Mouse (Mus musculus) liver, embryonic 16.5 days (tissue): ENCODE results near the gene Fer1l4. TPM values are rescaled to one million over a fixed set of nuclear protein-coding genes. Genes with fewer than 3 reads are reported as not detected.

Experiments used
- ATAC-seq: fragments of 200-750 bp; cut with Nextera tagmentation; 2 replicates; pipeline ENCODE4 v1.8.0; 2017; ENCODE audit warnings: low read depth, mild to moderate bottlenecking, moderate number of reproducible peaks, moderate library complexity
- H3K27ac ChIP-seq: fragments of 300-500 bp; sonication (generic); 2 replicates; pipeline ENCODE4 v1.5.1; 2014; ENCODE audit warnings: mild to moderate bottlenecking, low read length
- H3K27me3 ChIP-seq: fragments of 300-500 bp; sonication (generic); 2 replicates; pipeline ENCODE4 v1.6.1; 2014; ENCODE audit warnings: low read depth, low read length, mixed read lengths; ENCODE audit not compliant: control insufficient read depth, insufficient read depth
- H3K36me3 ChIP-seq: fragments of 300-500 bp; sonication (generic); 2 replicates; pipeline ENCODE4 v1.6.1; 2014; ENCODE audit warnings: mild to moderate bottlenecking; ENCODE audit not compliant: control insufficient read depth, insufficient read depth
- H3K4me1 ChIP-seq: fragments of 300-500 bp; sonication (generic); 2 replicates; pipeline ENCODE4 v1.6.1; 2014; ENCODE audit warnings: low read depth, low read length, mixed read lengths; ENCODE audit not compliant: control insufficient read depth
- H3K4me2 ChIP-seq: fragments of 300-500 bp; sonication (generic); 2 replicates; pipeline ENCODE4 v1.6.1; 2014; ENCODE audit warnings: low read depth, low read length, mixed read lengths
- H3K4me3 ChIP-seq: fragments of 300-500 bp; sonication (generic); 2 replicates; pipeline ENCODE4 v1.5.1; 2014; ENCODE audit warnings: low read depth, mild to moderate bottlenecking, low read length
- H3K9ac ChIP-seq: fragments of 300-500 bp; sonication (generic); 2 replicates; pipeline ENCODE4 v1.6.1; 2014; ENCODE audit warnings: low read depth, low read length
- H3K9me3 ChIP-seq: fragments of 300-500 bp; sonication (generic); replicated peaks from 2 replicates; pipeline ENCODE4 v1.6.1; 2016; ENCODE audit warnings: low read length; ENCODE audit not compliant: control insufficient read depth
- WGBS: fragments of 180-500 bp; shearing (Covaris S2); extraction: QIAGEN DNeasy Blood & Tissue Kit; methylation state at CpG from one replicate; pipeline ENCODE4 v1.1.7; 2014; ENCODE audit not compliant: insufficient replicate concordance; 5-methylcytosine and 5-hydroxymethylcytosine counted together
- polyA plus RNA-seq: library from polyadenylated mRNA; unstranded; fragments of >200 nt; fragmentation: Nextera tagmentation; extraction: Ambion mirVana; gene quantifications from 2 replicates; pipeline ENCODE4 v1.2.1, GENCODE M21; 2015

Fer1l4 gene
- polyA plus RNA-seq, 1 experiment from 2014 or later: not detected

- Histone ChIP-seq H3K9me3 (no peaks in the 10 kb centered on the region), H3K4me2 (no peak overlapping the region), H3K27ac (no peak overlapping the region), H3K27me3 (no peaks in the 10 kb centered on the region), H3K9ac (no peak overlapping the region), H3K4me1 (no peaks in the 10 kb centered on the region), H3K4me3 (no peak overlapping the region), H3K36me3 (peaks cover 20% of the 10 kb centered on the region)
- WGBS: 74% methylated on average over 7 of the region's 7 CpGs
- no peak for ATAC-seq
Measured at GRCm38 (mm10) chr2:156077461-156077860, 24.7 kb upstream of the Fer1l4 start.

GRCm38 (mm10) chr2:156073725-156074124, 21.0 kb upstream of the Fer1l4 start:
- no peaks in the 10 kb centered on the region for H3K9me3 ChIP-seq
- H3K9ac ChIP-seq: no peak overlapping the region
- 86% methylated on average over 15 of the region's 15 CpGs for WGBS
- H3K27me3 ChIP-seq: no peaks in the 10 kb centered on the region
- H3K4me1 ChIP-seq: no peaks in the 10 kb centered on the region
- ATAC-seq: no peak
- peaks cover 20% of the 10 kb centered on the region for H3K36me3 ChIP-seq
- no peak overlapping the region for H3K4me2 ChIP-seq
- H3K27ac ChIP-seq: no peak overlapping the region
- no peak overlapping the region for H3K4me3 ChIP-seq

GRCm38 (mm10) chr2:156071236-156071635, 18.5 kb upstream of the Fer1l4 start:
- Histone ChIP-seq H3K9ac (no peak overlapping the region), H3K4me1 (peaks cover under 1% of the 10 kb centered on the region), H3K4me3 (no peak overlapping the region), H3K27me3 (no peaks in the 10 kb centered on the region), H3K9me3 (no peaks in the 10 kb centered on the region), H3K27ac (no peak overlapping the region), H3K36me3 (peaks cover 10% of the 10 kb centered on the region), H3K4me2 (no peak overlapping the region)
- WGBS: 85% methylated on average over 10 of the region's 10 CpGs
- ATAC-seq: no peak

- Histone ChIP-seq H3K4me3 (no peak overlapping the region), H3K36me3 (no peaks in the 10 kb centered on the region), H3K9me3 (no peaks in the 10 kb centered on the region), H3K27me3 (peaks cover 3% of the 10 kb centered on the region; the same call in 1 of the 2 replicates), H3K9ac (no peak overlapping the region), H3K4me1 (peaks cover 11% of the 10 kb centered on the region), H3K4me2 (no peak overlapping the region), H3K27ac (no peak overlapping the region)
- WGBS: 78% methylated on average over 10 of the region's 10 CpGs
- no peak for ATAC-seq
Measured at GRCm38 (mm10) chr2:156067916-156068315, 15.2 kb upstream of the Fer1l4 start.

- peaks cover 3% of the 10 kb centered on the region for H3K27me3 ChIP-seq
- H3K4me2 ChIP-seq: peak overlapping the region; percentile 99
- peak overlapping the region; percentile 79 for H3K4me3 ChIP-seq
- no peak overlapping the region for H3K27ac ChIP-seq
- 39% methylated on average over 10 of the region's 10 CpGs for WGBS
- peak overlapping the region; percentile 75; the same call in 1 of the 2 replicates for H3K9ac ChIP-seq
- H3K9me3 ChIP-seq: no peaks in the 10 kb centered on the region
- no peak for ATAC-seq
- no peaks in the 10 kb centered on the region for H3K36me3 ChIP-seq
- H3K4me1 ChIP-seq: peaks cover 11% of the 10 kb centered on the region
Measured at GRCm38 (mm10) chr2:156066126-156066525, 13.4 kb upstream of the Fer1l4 start.

- WGBS: 1% methylated on average over 75 of the region's 81 CpGs
- Histone ChIP-seq H3K9ac (peak within 1 kb of the TSS; percentile 75), H3K4me3 (peak within 1 kb of the TSS; percentile 79), H3K9me3 (no peaks in the 10 kb centered on the region), H3K4me2 (peak within 1 kb of the TSS; percentile 99), H3K27me3 (peaks cover 3% of the 10 kb centered on the region), H3K27ac (peak within 1 kb of the TSS; percentile 56), H3K36me3 (no peaks in the 10 kb centered on the region), H3K4me1 (peaks cover 11% of the 10 kb centered on the region)
- peak; percentile 84 for ATAC-seq
Measured at GRCm38 (mm10) chr2:156065099-156066041, 12.6 kb upstream of the Fer1l4 start, which contains the start of gene Spag4. Gene Spag4, plus strand, starts transcription at chr2:156065175.

GRCm38 (mm10) chr2:156047929-156048328, 4.8 kb downstream of the Fer1l4 start:
- H3K27ac ChIP-seq: no peak overlapping the region
- H3K4me3 ChIP-seq: no peak overlapping the region
- no peak for ATAC-seq
- no peak overlapping the region for H3K4me2 ChIP-seq
- no peaks in the 10 kb centered on the region for H3K9me3 ChIP-seq
- no peaks in the 10 kb centered on the region for H3K4me1 ChIP-seq
- peaks cover 6% of the 10 kb centered on the region for H3K27me3 ChIP-seq
- 10% methylated on average over 19 of the region's 19 CpGs for WGBS
- H3K9ac ChIP-seq: no peak overlapping the region
- H3K36me3 ChIP-seq: no peaks in the 10 kb centered on the region

GRCm38 (mm10) chr2:156042903-156043302, 9.8 kb downstream of the Fer1l4 start:
- no peak overlapping the region for H3K27ac ChIP-seq
- no peak overlapping the region for H3K4me2 ChIP-seq
- H3K9me3 ChIP-seq: no peaks in the 10 kb centered on the region
- no peak overlapping the region for H3K4me3 ChIP-seq
- WGBS: 58% methylated on average over 8 of the region's 8 CpGs
- no peaks in the 10 kb centered on the region for H3K4me1 ChIP-seq
- peaks cover 2% of the 10 kb centered on the region for H3K27me3 ChIP-seq
- no peak for ATAC-seq
- H3K9ac ChIP-seq: no peak overlapping the region
- no peaks in the 10 kb centered on the region for H3K36me3 ChIP-seq

- Histone ChIP-seq H3K4me2 (no peak overlapping the region), H3K4me3 (no peak overlapping the region), H3K27ac (no peak overlapping the region), H3K4me1 (no peaks in the 10 kb centered on the region), H3K36me3 (no peaks in the 10 kb centered on the region), H3K9ac (no peak overlapping the region), H3K27me3 (no peaks in the 10 kb centered on the region), H3K9me3 (no peaks in the 10 kb centered on the region)
- no peak for ATAC-seq
- 77% methylated on average over 3 of the region's 3 CpGs for WGBS
Measured at GRCm38 (mm10) chr2:156039390-156039789, 13.4 kb downstream of the Fer1l4 start.
